Mouse (Mus musculus) cerebellum, adult 2 months (tissue): Measurements from ENCODE around the gene Cblb.

Experiments
- CTCF ChIP-seq: fragments of 200-500 bp; IDR thresholded peaks from 2 replicates; pipeline ENCODE4 v1.5.1; 2011; ENCODE audit warnings: low read depth, mild to moderate bottlenecking, control low read depth, low read length, moderate library complexity, borderline replicate concordance; ENCODE audit not compliant: insufficient read depth
- POLR2A ChIP-seq: fragments of 200-500 bp; IDR thresholded peaks from 2 replicates; pipeline ENCODE4 v1.6.1; 2011; ENCODE audit warnings: low read length, control low read depth, borderline replicate concordance; ENCODE audit not compliant: insufficient read depth

DNA sequence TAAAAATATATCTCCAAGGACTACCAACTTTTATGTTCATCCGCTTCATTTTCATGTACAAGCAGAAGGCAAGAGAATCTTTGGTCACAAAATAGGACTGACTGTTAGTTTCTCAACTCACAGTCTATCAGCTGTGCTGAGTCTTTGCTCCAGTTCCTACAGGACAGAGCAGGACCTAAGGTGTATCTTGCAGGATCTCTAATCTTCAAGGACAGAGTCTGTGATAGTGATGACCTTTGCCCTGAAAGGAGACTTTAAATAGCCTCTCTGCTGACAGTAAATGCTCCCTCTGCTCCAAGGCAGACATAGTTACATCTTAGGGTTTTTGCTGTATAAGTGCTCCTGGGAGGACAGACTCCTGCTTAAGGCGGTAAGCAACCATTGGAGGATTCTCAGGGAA, 26.3 kb downstream of the Cblb start:
- TF ChIP-seq POLR2A = no peak
- TF ChIP-seq CTCF = no peak
